Mouse (Mus musculus): Measurements from ENCODE around the gene Skil.

DNA sequence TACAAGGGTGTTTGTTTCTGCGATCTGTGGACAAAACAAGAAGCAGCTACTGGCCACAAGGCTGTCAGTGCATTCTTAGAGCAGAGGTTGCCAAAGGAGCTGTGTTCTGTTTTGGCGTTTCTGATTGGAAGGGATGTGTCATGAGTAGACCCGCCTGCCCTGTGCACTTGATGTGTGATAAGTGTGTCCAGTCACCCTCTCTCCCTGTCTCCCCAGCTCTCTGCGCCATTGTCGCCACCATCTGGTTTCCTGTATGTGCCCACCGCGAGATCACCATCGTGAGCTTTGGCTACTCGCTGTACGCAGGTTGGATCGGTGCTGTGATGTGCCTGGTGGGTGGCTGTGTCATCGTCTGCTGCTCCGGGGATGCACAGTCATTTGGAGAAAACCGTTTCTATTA, 68.0 kb downstream of the Skil start:
- TF ChIP-seq CTCF (IDR thresholded peaks at IDR 0.05; ENCODE audit: low read depth, low read length) (no peak), POLR2A (IDR thresholded peaks at IDR 0.05; ENCODE audit: extremely low read depth, insufficient read depth, low read length) (no peak)

Measured in liver, adult 2 months (tissue).